Mouse (Mus musculus) embryonic fibroblast, embryonic 13.5 days (primary cell): Measurements from ENCODE around the gene Olfr92.

Experiments used
- CTCF ChIP-seq: IDR thresholded peaks from 2 replicates; pipeline ENCODE4 v1.5.1; 2011; ENCODE audit warnings: mild to moderate bottlenecking, control low read depth, low read length, moderate library complexity, borderline replicate concordance; ENCODE audit not compliant: insufficient read depth
- POLR2A ChIP-seq: IDR thresholded peaks from 2 replicates; pipeline ENCODE4 v1.6.1; 2011; ENCODE audit warnings: low read depth, mild to moderate bottlenecking, control low read depth, low read length, moderate library complexity

DNA sequence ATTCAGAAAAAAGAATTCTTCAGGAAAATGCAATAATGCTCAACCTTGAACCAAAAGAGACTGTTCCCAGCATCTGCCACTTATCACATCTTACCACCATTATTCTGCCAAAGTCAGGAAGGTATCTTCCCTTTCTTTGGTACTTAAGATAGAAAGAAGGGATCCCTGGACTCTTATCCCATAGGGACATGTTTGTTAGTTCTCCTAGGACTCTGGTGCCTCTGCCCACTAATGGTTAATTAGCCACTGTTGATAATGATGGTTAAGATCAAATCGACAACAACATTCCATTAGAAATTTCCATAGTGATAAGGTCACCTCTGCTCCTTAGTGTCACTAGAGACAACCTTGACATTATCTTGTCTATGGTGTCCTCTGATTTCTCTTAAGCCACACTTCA is 21.7 kb downstream of the Olfr92 start, which contains the start of gene Olfr91:
- no peak for TF ChIP-seq CTCF
- no peak for TF ChIP-seq POLR2A
